Mouse (Mus musculus): ENCODE results near the gene Tbx19. TPM values are rescaled to one million over a fixed set of nuclear protein-coding genes. Genes with fewer than 3 reads are reported as not detected.
A peak's percentile ranks its signal among the peaks of the same experiment; 100 is the strongest.

Tbx19 gene
- not detected in 2 replicates for total RNA-seq (2014; fragmentation: Nextera tagmentation)
- not detected in 2 replicates for total RNA-seq (2017)

DNA sequence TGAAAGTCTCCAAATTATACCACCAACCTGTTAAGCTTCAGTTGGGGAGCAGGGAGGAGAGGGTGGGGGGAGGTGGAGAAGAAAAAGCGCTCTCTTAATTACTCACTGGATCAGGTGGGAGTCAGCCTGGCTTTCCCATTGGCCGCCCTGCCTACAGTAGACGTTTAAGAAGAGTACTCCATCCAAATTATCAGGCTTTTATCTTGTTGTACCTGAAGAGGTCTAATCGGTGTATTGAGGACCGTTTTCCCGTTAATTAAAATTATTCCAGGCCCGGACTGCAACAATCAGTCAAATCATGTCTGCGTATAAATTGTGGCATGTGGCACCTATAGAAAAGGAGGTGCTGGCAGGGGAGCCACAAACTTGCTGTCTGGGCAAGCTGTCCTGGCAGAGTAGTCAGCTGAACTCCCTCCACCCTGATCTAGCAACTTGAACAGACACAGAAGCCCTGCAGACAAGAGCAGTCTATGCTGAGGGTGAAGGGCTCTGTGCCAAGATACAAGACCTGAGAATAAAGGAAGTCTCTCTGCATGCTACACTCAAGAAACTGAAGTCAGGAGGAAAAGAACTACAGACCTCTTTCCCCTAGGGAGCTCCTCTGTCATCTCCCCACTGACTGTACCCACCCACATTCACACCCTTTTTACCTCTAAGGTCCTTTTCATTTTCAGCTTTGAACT, at the start of gene Tbx19:
Tbx19 (minus strand) TSS at position 51 of the 683 bp plus-strand sequence.
- no peak for ATAC-seq (replicated peaks; ENCODE audit: poor library complexity, severe bottlenecking)

GRCm38 (mm10) chr1:165205591-165205990, 45.0 kb upstream of the Tbx19 start:
- ATAC-seq (replicated peaks; ENCODE audit: poor library complexity, severe bottlenecking), result no peak

DNA sequence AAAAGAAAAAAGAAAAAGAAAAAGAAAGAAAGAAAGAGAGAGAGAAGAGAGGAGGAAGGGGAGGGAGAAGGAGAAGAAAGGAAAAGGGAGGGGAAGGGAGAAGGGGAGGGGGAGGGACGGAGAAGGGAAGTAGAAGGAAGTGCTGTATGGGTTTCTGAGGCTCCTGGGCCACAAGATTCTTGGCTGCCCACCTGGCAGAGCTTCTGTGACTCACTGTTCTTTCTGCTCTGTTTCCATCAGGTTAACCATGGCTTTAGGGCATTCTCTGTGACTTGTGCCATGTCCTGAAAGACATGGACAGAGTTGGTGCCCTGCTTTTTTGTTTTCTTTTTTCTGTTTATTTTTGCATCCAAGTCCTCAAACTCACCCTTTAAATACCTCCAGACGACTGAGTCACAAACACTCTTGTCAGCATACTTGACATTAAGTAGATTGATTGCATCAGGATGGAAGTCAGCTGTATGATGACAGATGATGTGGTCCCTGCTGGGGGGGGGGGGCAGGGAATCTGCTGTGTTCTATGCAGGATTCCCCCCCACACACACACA, 43.0 kb upstream of the Tbx19 start:
- peak; percentile 56 for ATAC-seq (replicated peaks; ENCODE audit: poor library complexity, severe bottlenecking)

DNA sequence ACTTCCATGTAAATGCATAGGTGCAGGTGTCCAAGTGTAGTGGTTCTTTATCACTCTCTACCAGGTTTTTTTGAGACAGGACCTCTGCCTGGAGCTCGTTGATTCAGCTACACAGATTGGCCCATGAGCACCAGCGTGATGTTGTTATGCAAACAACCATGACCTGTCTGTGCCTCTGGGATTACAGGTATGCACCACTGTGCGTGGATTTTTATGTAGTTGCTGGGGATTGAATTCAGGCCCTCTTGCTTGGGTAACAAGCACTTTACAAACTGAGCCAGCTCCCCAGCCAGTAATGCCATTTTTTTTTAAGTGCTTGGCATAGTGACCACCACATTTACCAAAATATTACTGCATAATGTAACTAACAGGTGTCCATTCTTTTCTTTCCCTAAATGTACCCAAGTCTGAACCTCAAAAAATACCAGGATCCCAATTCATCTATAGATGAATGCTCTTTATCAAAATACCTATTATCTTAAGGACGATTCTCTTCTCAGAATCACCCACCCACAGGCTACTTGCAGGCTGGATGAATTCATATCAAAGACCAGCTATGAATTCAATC, 41.0 kb upstream of the Tbx19 start:
- ATAC-seq (replicated peaks; ENCODE audit: poor library complexity, severe bottlenecking), result no peak

DNA sequence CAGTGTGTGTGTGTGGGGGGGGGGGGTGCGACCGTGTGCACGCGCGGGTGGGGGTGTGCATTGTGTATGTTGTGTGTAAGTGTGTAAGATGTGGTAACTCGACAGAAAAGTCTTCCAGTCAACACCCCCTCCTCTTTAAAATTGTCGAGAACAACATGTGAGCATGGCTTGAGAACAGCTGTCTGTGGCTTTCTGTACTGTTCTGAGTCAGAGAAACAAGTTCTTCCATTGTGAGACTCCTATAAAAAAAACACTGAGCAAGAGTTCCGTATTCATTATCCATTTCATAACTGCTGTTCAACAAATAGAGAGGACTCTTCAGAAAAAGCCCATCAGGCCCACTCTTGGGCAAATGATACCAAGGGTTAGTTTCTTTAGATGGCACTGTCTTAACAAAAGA, 40.2 kb upstream of the Tbx19 start:
- no peak for ATAC-seq (replicated peaks; ENCODE audit: poor library complexity, severe bottlenecking)

DNA sequence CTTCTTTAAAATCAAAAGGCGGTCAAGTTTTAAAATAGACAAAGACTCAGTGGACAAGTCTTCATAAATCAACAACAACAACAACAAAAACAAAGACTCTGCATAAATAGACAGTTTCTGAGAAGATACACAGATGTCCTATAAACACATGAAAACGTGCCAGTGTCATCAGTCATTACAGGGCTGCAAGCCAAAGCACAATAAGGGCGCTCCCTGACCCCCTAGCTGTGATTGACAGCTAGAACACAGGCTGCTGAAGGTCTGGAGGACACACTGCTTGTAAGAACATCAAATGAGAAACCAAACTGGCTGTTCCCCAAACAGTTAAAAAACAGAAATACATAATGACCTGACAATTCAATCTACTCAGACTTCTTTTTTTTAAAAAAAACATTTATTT, 39.1 kb upstream of the Tbx19 start:
- no peak for ATAC-seq (replicated peaks; ENCODE audit: poor library complexity, severe bottlenecking)

DNA sequence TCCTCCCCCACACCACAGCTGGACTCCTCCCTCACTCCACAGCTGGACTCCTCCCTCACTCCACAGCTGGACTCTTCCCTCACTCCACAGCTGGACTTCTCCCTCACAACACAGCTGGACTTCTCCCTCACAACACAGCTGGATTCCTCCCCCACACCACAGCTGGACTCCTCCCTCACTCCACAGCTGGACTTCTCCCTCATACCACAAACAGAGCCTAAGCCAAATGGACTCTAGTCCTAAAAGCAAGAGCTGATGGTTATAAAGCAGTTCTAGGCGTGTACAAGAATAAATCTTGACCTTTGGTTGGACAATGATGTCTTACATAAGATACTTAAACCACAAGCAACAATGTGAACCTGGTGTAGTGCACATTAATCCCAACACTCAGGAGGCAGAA, 38.4 kb upstream of the Tbx19 start:
- ATAC-seq (replicated peaks; ENCODE audit: poor library complexity, severe bottlenecking), result no peak

GRCm38 (mm10) chr1:165197875-165198274, 37.3 kb upstream of the Tbx19 start:
- no peak for ATAC-seq (replicated peaks; ENCODE audit: poor library complexity, severe bottlenecking)

- ATAC-seq (replicated peaks; ENCODE audit: poor library complexity, severe bottlenecking), result no peak
Measured at GRCm38 (mm10) chr1:165195396-165195960, 34.9 kb upstream of the Tbx19 start.

DNA sequence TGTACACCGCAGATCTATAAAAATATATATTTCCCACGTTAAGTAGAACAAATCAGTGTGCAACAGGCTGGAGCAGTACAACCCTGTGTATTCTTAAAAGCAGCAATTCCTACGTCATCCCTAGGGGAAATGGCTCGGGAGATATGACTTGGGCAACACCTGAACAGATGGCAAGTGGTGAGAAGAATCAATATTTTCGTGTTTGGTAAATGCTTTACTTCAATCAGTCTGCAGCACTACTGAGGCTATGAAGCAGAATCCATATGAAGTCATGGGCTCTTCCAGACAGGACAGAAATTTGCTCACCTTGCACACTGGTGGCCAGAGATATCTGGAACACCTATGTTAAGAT, 34.1 kb upstream of the Tbx19 start:
- peak; percentile 2; the same call in 1 of the 2 replicates for ATAC-seq (replicated peaks; ENCODE audit: poor library complexity, severe bottlenecking)

GRCm38 (mm10) chr1:165193880-165194661, 33.5 kb upstream of the Tbx19 start, which contains the start of gene Sft2d2:
Gene Sft2d2 (minus strand): TSS chr1:165194438.
- peak; percentile 82 for ATAC-seq (replicated peaks; ENCODE audit: poor library complexity, severe bottlenecking)

DNA sequence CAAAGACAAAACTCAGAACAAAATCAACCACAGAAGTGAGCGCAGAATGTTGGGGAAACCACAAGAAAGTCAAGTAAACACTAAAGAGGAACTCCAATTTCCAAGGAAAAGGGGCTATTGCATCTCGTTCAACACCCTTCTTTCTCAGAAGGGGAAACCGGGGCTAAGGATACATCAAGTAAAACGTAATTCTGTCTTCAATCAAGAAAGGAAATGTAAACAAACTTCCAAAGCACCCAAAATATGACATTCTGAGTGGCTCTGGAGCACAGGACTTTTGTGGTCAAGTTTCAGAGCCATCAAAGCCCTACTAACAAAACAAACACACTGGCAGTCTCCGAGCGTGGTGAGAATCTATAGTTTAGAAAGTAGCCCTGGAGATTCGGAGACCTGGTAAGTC, 32.9 kb upstream of the Tbx19 start:
- peak; percentile 26 for ATAC-seq (replicated peaks; ENCODE audit: poor library complexity, severe bottlenecking)

DNA sequence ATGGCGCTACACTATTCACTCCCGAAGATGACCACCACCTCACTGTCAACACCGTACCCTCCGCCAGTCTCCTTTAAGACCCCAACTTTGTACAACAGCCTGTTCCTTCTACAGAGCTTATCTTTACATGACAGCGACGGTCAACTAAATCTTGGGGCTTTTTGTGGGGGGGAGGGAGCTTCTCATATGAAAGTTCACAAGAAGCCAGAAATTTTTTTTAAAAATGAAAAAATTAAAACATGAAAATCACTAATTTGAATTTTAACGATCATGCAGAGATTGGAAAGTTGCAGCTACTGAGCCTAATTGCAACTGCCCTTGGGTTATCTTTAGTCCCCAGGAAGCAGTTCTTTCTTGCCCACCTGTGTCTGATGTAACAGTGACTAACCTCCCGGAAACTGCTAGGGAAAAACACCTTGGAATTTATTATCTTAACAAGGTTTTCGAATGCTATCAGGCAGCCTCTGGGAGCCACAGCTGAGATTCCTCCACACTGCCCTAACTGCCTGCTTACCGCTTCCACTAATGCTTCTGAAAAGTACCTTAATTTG, 32.2 kb upstream of the Tbx19 start:
- ATAC-seq (replicated peaks; ENCODE audit: poor library complexity, severe bottlenecking), result no peak

GRCm38 (mm10) chr1:165192102-165192501, 31.5 kb upstream of the Tbx19 start:
- peak; percentile 57 for ATAC-seq (replicated peaks; ENCODE audit: poor library complexity, severe bottlenecking)

GRCm38 (mm10) chr1:165191611-165192010, 31.0 kb upstream of the Tbx19 start:
- no peak for ATAC-seq (replicated peaks; ENCODE audit: poor library complexity, severe bottlenecking)

DNA sequence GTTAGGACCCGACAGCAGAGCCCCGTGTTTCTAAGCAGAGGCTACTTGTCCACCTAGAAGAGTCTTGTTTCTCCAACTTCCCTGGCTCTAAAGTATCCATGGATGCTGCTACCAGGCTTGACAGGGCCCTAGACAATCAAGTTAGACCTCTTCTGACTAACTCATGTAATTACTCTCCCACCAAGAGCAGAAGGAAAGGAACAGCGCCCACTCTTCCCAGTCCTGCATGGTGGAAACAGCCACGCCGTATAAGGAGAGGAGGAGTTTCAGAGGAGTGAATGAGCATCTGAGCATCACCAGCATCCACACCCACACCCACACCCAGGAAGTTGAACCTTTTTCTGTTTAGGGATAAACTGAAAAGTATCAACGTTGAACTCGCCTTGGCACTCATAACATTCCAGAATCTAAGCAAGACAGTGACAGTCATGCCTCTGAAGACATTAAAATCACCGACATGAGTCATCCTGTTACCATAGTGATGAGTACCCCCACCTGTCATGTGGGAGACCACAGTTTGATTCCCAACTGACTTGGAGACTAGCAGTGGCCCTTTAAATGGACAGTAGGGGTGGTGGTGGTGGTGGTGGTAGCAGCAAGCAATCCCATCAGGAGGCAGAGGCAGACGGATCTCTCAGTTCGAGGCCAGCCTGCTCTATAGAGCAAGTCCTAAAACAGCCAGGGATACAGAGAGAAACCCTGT, 30.1 kb upstream of the Tbx19 start:
- ATAC-seq (replicated peaks; ENCODE audit: poor library complexity, severe bottlenecking), result no peak

DNA sequence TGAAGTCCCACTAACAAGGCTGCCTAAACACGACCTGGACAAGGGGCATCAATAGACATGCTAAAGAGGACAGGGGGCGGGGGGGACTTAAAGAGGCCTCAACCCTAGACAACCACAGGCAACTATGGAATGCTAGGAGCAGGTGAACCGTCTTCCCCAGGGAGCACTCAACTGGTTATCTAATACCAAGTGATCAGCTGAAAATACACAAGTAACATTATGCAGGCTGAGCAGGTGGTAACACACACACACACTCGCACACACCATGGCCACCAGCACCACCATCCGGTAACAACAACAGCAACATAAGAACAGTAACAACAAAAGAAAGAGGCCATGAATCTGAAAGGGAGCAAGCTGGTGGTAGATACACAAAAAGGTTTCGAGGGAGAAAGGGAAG, 29.5 kb upstream of the Tbx19 start:
- ATAC-seq (replicated peaks; ENCODE audit: poor library complexity, severe bottlenecking), result no peak

GRCm38 (mm10) chr1:165188806-165189580, 28.4 kb upstream of the Tbx19 start:
- ATAC-seq (replicated peaks; ENCODE audit: poor library complexity, severe bottlenecking), result no peak

DNA sequence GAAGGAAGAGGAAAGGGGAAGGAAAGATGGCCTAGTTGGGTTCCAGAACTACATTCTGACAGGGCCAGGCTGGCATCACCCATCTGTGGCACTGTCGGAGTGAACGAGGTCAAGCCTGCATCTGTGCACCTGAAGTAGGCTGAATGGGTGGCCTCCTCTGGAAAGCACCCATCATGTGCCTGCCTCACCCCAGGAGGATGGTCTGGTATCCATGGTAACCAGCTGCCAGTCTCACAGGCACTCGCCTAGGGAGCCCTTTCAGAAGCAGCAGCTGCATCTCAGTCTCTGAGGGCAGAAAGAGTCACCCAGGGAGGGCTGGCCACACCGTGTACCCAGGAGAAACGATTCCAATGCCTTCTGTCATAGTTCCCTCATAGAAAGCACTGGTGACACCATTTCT, 26.8 kb upstream of the Tbx19 start:
- ATAC-seq (replicated peaks; ENCODE audit: poor library complexity, severe bottlenecking), result 0 out of 2 replicates have a peak, but pooled peaks have one; percentile 12

Data from granulocyte monocyte progenitor cell, adult 5-6 weeks (primary cell).